Mouse (Mus musculus) G1E (cell line): ENCODE measurements around the gene Mef2a. TPM values are rescaled to one million over a fixed set of nuclear protein-coding genes. Genes with fewer than 3 reads are reported as not detected.

Experiments
- ATAC-seq: 2 replicates; pipeline ENCODE4 v1.8.0; 2016; ENCODE audit warnings: mild to moderate bottlenecking; ENCODE audit not compliant: insufficient number of reproducible peaks, poor library complexity, low FRiP score, severe bottlenecking; ENCODE audit errors: extremely low read depth
- DNase-seq: peaks from one replicate; pipeline ENCODE4 v3.0.0; 2012; ENCODE audit warnings: low spot score
- H3K27me3 ChIP-seq: 2 replicates; pipeline ENCODE4 v1.6.1; 2012; ENCODE audit warnings: mild to moderate bottlenecking, low read length, inconsistent platforms; ENCODE audit not compliant: insufficient read depth
- H3K36me3 ChIP-seq: replicated peaks from 2 replicates; pipeline ENCODE3; 2012; ENCODE audit warnings: mild to moderate bottlenecking, inconsistent platforms
- H3K4me1 ChIP-seq: 2 replicates; pipeline ENCODE4 v1.6.1; 2012; ENCODE audit warnings: low read depth, low read length, inconsistent platforms, mixed read lengths; ENCODE audit not compliant: insufficient read depth
- H3K4me3 ChIP-seq: 2 replicates; pipeline ENCODE4 v1.5.1; 2012; ENCODE audit warnings: low read depth, mild to moderate bottlenecking, inconsistent platforms, low read length, moderate library complexity, mixed read lengths
- H3K9me3 ChIP-seq: replicated peaks from 2 replicates; pipeline ENCODE4 v1.6.1; 2012; ENCODE audit warnings: inconsistent platforms
- CTCF ChIP-seq: IDR thresholded peaks from 2 replicates; pipeline ENCODE4 v1.5.1; 2012; ENCODE audit warnings: low read depth, low read length, inconsistent platforms, mixed read lengths
- GATA1 ChIP-seq: IDR thresholded peaks from 2 replicates; pipeline ENCODE4 v1.6.1; 2012; ENCODE audit warnings: borderline replicate concordance, low read length, inconsistent platforms, mixed read lengths
- GATA2 ChIP-seq: IDR thresholded peaks from 2 replicates; pipeline ENCODE4 v1.6.1; 2012; ENCODE audit warnings: low read depth, low read length, inconsistent platforms, borderline replicate concordance
- POLR2AphosphoS5 ChIP-seq: IDR thresholded peaks from 2 replicates; pipeline ENCODE4 v1.6.1; 2012; ENCODE audit warnings: low read depth, low read length, inconsistent platforms; ENCODE audit not compliant: insufficient replicate concordance
- TAL1 ChIP-seq: conservative IDR thresholded peaks from 2 replicates; pipeline ENCODE4 v1.6.1; 2012; ENCODE audit warnings: low read depth, low read length, inconsistent platforms, mixed read lengths
- polyA plus RNA-seq: library from polyadenylated mRNA; stranded (reverse); fragments of >175 nt; gene quantifications from 2 replicates; pipeline ENCODE4 v1.2.3, GENCODE M21; 2012
- total RNA-seq, 2 experiments: library from RNA; stranded (forward) in 1 of 2; stranded (reverse) in 1 of 2; fragments of 200-1000 nt in 1 of 2; fragments of >200 nt in 1 of 2; fragmentation: Nextera tagmentation in 1 of 2; gene quantifications; 2 replicates each; pipeline ENCODE4 v1.2.3; 2014 to 2017

The Mef2a gene
- total and polyA plus RNA-seq, 3 experiments, result 3.8 to 53.3 (median 24.4) TPM

- Histone ChIP-seq H3K4me1 (no peaks in the 10 kb centered on the region), H3K4me3 (no peak overlapping the region), H3K36me3 (no peaks in the 10 kb centered on the region), H3K27me3 (peaks cover 4% of the 10 kb centered on the region; the same call in 1 of the 2 replicates), H3K9me3 (no peaks in the 10 kb centered on the region)
- ATAC-seq (no peak), DNase-seq (no peak)
- TF ChIP-seq POLR2AphosphoS5 (no peak), CTCF (no peak), GATA2 (no peak), TAL1 (no peak), GATA1 (no peak)
Measured at GRCm38 (mm10) chr7:67412686-67413085, 40.0 kb upstream of the Mef2a start.

- ATAC-seq (no peak), DNase-seq (no peak)
- TF ChIP-seq POLR2AphosphoS5 (no peak), TAL1 (no peak), GATA1 (no peak), GATA2 (no peak), CTCF (no peak)
- Histone ChIP-seq H3K9me3 (no peaks in the 10 kb centered on the region), H3K4me3 (no peak overlapping the region), H3K27me3 (peaks cover 2% of the 10 kb centered on the region; the same call in 1 of the 2 replicates), H3K36me3 (no peaks in the 10 kb centered on the region), H3K4me1 (no peaks in the 10 kb centered on the region)
Measured at GRCm38 (mm10) chr7:67407019-67407418, 34.4 kb upstream of the Mef2a start.

- H3K9me3 ChIP-seq, result no peaks in the 10 kb centered on the region
- H3K4me1 ChIP-seq, result no peaks in the 10 kb centered on the region
- TF ChIP-seq TAL1, result no peak
- TF ChIP-seq CTCF, result no peak
- no peak for TF ChIP-seq GATA2
- no peak for TF ChIP-seq POLR2AphosphoS5
- TF ChIP-seq GATA1, result no peak
- DNase-seq (no peak), ATAC-seq (no peak)
- no peak overlapping the region for H3K4me3 ChIP-seq
- H3K27me3 ChIP-seq, result no peaks in the 10 kb centered on the region
- no peaks in the 10 kb centered on the region for H3K36me3 ChIP-seq
Measured at GRCm38 (mm10) chr7:67404176-67404575, 31.5 kb upstream of the Mef2a start.

GRCm38 (mm10) chr7:67402353-67402752 lies 29.7 kb upstream of the Mef2a start:
- no peak for ATAC-seq
- Histone ChIP-seq H3K36me3 (no peaks in the 10 kb centered on the region), H3K4me1 (no peaks in the 10 kb centered on the region), H3K9me3 (no peaks in the 10 kb centered on the region), H3K27me3 (no peaks in the 10 kb centered on the region), H3K4me3 (no peak overlapping the region)
- TF ChIP-seq GATA1 (no peak), GATA2 (no peak), POLR2AphosphoS5 (no peak), TAL1 (no peak), CTCF (no peak)
- no peak for DNase-seq

- Histone ChIP-seq H3K27me3 (no peaks in the 10 kb centered on the region), H3K4me3 (no peak overlapping the region), H3K36me3 (no peaks in the 10 kb centered on the region), H3K9me3 (no peaks in the 10 kb centered on the region), H3K4me1 (no peaks in the 10 kb centered on the region)
- TF ChIP-seq GATA1, result no peak
- TF ChIP-seq GATA2, result no peak
- no peak for TF ChIP-seq CTCF
- no peak for TF ChIP-seq TAL1
- no peak for TF ChIP-seq POLR2AphosphoS5
- ATAC-seq, result no peak
- DNase-seq, result no peak
Measured at GRCm38 (mm10) chr7:67401379-67401778, 28.7 kb upstream of the Mef2a start.

GRCm38 (mm10) chr7:67390760-67391159 lies 18.1 kb upstream of the Mef2a start:
- no peak for TF ChIP-seq TAL1
- no peak for TF ChIP-seq GATA1
- no peak for TF ChIP-seq CTCF
- TF ChIP-seq POLR2AphosphoS5, result no peak
- no peak for TF ChIP-seq GATA2
- no peak overlapping the region for H3K4me3 ChIP-seq
- peaks cover 20% of the 10 kb centered on the region for H3K27me3 ChIP-seq
- ATAC-seq, result no peak
- no peaks in the 10 kb centered on the region for H3K36me3 ChIP-seq
- no peak for DNase-seq
- H3K4me1 ChIP-seq, result no peaks in the 10 kb centered on the region
- no peaks in the 10 kb centered on the region for H3K9me3 ChIP-seq

GRCm38 (mm10) chr7:67390095-67390494 lies 17.4 kb upstream of the Mef2a start:
- no peak for TF ChIP-seq POLR2AphosphoS5
- TF ChIP-seq CTCF, result no peak
- TF ChIP-seq GATA2, result no peak
- no peak for TF ChIP-seq TAL1
- no peak for TF ChIP-seq GATA1
- ATAC-seq (no peak), DNase-seq (no peak)
- H3K9me3 ChIP-seq, result no peaks in the 10 kb centered on the region
- H3K36me3 ChIP-seq, result no peaks in the 10 kb centered on the region
- peaks cover 25% of the 10 kb centered on the region for H3K27me3 ChIP-seq
- H3K4me1 ChIP-seq, result no peaks in the 10 kb centered on the region
- no peak overlapping the region for H3K4me3 ChIP-seq
